Mouse (Mus musculus) bone marrow, adult 2 months (tissue): Measurements from ENCODE around the gene Epn2.

ENCODE experiments used
- CTCF ChIP-seq: fragments of 200-500 bp; IDR thresholded peaks from 2 replicates; pipeline ENCODE4 v1.5.1; 2011; ENCODE audit warnings: low read length, control low read depth; ENCODE audit not compliant: control insufficient read depth, insufficient read depth
- POLR2A ChIP-seq: fragments of 200-500 bp; IDR thresholded peaks from 2 replicates; pipeline ENCODE4 v1.6.1; 2011; ENCODE audit warnings: low read depth, mild to moderate bottlenecking, control low read depth, low read length, borderline replicate concordance; ENCODE audit not compliant: control insufficient read depth

DNA sequence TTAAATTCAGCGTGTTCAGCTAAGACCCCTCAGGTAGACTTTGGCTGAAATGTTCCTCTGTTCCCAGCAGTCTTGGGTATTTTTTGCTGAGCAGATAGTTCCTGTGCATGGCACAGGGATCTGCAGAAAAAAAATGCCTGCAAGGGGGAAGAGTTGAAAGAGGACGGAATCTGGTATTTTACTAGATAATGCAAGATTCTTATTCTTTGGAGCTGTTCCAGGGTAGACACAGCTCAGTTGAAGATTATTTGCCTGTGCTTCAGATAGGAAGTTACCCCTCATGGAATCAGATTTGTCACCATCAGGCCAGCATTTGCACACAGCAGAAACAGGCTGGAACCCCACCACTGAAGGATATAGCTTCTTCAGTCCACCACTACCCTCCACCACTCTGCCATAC is 84.0 kb downstream of the Epn2 start:
- TF ChIP-seq CTCF (no peak), POLR2A (no peak)
